Mouse (Mus musculus) erythroblast, embryonic 14.5 days (primary cell): ENCODE results near the gene Mapre3.

ENCODE experiments used
- GATA1 ChIP-seq: IDR thresholded peaks from 2 replicates; pipeline ENCODE4 v1.6.1; 2012; ENCODE audit warnings: low read length, inconsistent platforms, mixed read lengths
- TAL1 ChIP-seq: IDR thresholded peaks from 3 replicates; pipeline ENCODE4 v1.6.1; 2012; ENCODE audit warnings: low read length, inconsistent platforms, mixed read lengths

GRCm38 (mm10) chr5:30765596-30766370 lies 48.7 kb upstream of the Mapre3 start:
- TF ChIP-seq GATA1 (no peak), TAL1 (no peak)
